Mouse (Mus musculus) heart, postnatal 0 days (tissue): Measurements from ENCODE around the gene Abl2. TPM values are rescaled to one million over a fixed set of nuclear protein-coding genes. Genes with fewer than 3 reads are reported as not detected.
A peak's percentile ranks its signal among the peaks of the same experiment; 100 is the strongest.

Experiments
- ATAC-seq: fragments of 200-750 bp; cut with Nextera tagmentation; 2 replicates; pipeline ENCODE4 v1.8.0; 2017; ENCODE audit warnings: low read depth, moderate number of reproducible peaks, moderate library complexity; ENCODE audit not compliant: insufficient read depth
- DNase-seq: peaks from one replicate; pipeline ENCODE4 v3.0.0-alpha.2; 2016; ENCODE audit warnings: low spot score
- H3K27ac ChIP-seq: fragments of 300-500 bp; sonication (generic); 2 replicates; pipeline ENCODE4 v1.5.1; 2014; ENCODE audit warnings: low read depth, mild to moderate bottlenecking
- H3K27me3 ChIP-seq: fragments of 300-500 bp; sonication (generic); 2 replicates; pipeline ENCODE4 v1.6.1; 2014; ENCODE audit warnings: low read length, mixed read lengths; ENCODE audit not compliant: control insufficient read depth, insufficient read depth
- H3K36me3 ChIP-seq: fragments of 300-500 bp; sonication (generic); replicated peaks from 2 replicates; pipeline ENCODE4 v1.6.1; 2014; ENCODE audit warnings: low read length, mixed read lengths; ENCODE audit not compliant: control insufficient read depth, insufficient read depth
- H3K4me1 ChIP-seq: fragments of 300-500 bp; sonication (generic); 2 replicates; pipeline ENCODE4 v1.6.1; 2014; ENCODE audit warnings: antibody characterized with exemption; ENCODE audit not compliant: control insufficient read depth, insufficient read depth
- H3K4me2 ChIP-seq: fragments of 300-500 bp; sonication (generic); 2 replicates; pipeline ENCODE4 v1.6.1; 2014; ENCODE audit warnings: low read depth, mild to moderate bottlenecking, low read length, moderate library complexity
- H3K4me3 ChIP-seq: fragments of 300-500 bp; sonication (generic); 2 replicates; pipeline ENCODE4 v1.5.1; 2014; ENCODE audit warnings: low read depth, low read length
- H3K9ac ChIP-seq: fragments of 300-500 bp; sonication (generic); replicated peaks from 2 replicates; pipeline ENCODE4 v1.6.1; 2014; ENCODE audit warnings: low read depth, low read length, mixed read lengths
- H3K9me3 ChIP-seq: fragments of 300-500 bp; sonication (generic); replicated peaks from 2 replicates; pipeline ENCODE4 v1.6.1; 2016; ENCODE audit warnings: low read length; ENCODE audit not compliant: control insufficient read depth
- CTCF ChIP-seq: IDR thresholded peaks from 2 replicates; pipeline ENCODE4 v1.5.1; 2016; ENCODE audit warnings: antibody characterized with exemption, control low read depth, low read depth
- EP300 ChIP-seq: IDR thresholded peaks from 2 replicates; pipeline ENCODE4 v1.6.1; 2016; ENCODE audit warnings: antibody characterized with exemption, low read depth
- WGBS: fragments of 180-500 bp; shearing (Covaris S2); extraction: QIAGEN DNeasy Blood & Tissue Kit; methylation state at CpG from one replicate; pipeline ENCODE4 v1.1.7; 2014; 5-methylcytosine and 5-hydroxymethylcytosine counted together
- polyA plus RNA-seq: library from polyadenylated mRNA; unstranded; fragments of >200 nt; fragmentation: Nextera tagmentation; extraction: Ambion mirVana; gene quantifications from 2 replicates; pipeline ENCODE4 v1.2.1, GENCODE M21; 2015
- total RNA-seq: library from RNA; depleted of rRNA; stranded (reverse); fragments of >200 nt; gene quantifications from 2 replicates; pipeline ENCODE4 v1.2.3, GENCODE M21; 2014; ENCODE audit warnings: low replicate concordance

Abl2 gene
- total and polyA plus RNA-seq, 2 experiments from 2014 or later = 2.0 to 12.9 TPM

DNA sequence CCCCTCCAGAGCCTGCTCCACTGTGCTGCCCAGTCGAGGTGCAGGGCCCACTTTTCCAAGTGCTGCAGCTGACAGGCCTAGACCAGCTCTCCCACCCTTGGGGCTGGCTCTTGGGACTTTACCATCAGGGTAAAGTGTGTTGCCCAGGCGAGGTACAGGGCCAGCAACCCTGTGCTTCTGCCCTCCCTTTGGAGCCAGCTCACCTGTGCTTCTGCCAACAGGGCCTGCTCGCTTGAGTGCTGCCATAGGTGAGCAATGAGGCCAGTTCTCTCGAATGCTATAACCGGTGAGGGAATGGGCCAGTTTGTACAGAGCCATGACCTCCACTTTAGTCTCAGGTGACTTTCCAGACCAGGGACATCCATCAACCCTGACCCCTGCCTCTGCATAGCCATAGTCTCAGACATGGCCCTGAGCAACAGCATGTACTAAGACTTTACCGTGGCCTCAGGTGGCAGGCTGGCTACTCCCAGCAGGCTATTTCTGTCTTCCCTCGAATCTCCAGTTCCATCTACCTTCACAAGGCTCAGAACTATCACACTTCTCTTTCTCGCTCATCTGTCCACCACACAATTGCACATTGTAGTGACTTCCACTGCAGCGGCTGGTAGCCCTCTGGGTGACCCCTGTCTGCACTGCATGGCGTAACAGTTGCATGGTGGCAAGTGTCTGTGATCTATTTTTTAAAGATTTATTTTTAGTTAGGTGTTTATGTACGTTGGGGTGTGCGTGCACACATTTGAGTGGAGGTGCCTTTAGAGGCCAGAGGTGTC lies 46.7 kb downstream of the Abl2 start:
- ATAC-seq (no peak), DNase-seq (no peak)
- no peak overlapping the region for H3K9ac ChIP-seq
- TF ChIP-seq CTCF = no peak
- TF ChIP-seq EP300 = no peak
- H3K27ac ChIP-seq = no peak overlapping the region
- no peaks in the 10 kb centered on the region for H3K36me3 ChIP-seq
- H3K4me2 ChIP-seq = no peak overlapping the region
- no peak overlapping the region for H3K4me3 ChIP-seq
- WGBS = 56% methylated on average over 12 of the region's 12 CpGs
- no peaks in the 10 kb centered on the region for H3K27me3 ChIP-seq
- no peaks in the 10 kb centered on the region for H3K9me3 ChIP-seq
- peaks cover 11% of the 10 kb centered on the region; the same call in 1 of the 2 replicates for H3K4me1 ChIP-seq

DNA sequence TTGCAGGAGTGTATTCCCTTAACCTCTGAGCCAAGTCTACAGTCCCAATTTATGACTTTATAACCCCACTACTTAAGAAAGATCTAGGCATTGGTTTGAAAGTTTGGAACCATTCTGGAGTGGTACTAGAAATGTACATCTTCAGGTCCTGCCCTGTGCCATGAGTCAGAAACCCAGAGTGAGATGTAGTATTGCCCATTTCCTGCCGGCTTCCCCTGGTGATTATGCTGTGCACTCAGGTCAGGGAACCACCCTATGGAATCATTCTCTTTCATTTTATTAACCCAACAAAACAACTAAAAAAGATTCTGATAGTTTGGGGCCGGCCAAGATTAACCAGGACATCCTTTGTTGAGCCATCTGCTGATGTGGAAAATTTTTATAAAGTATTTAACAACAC lies 47.4 kb downstream of the Abl2 start:
- TF ChIP-seq CTCF = no peak
- no peak for TF ChIP-seq EP300
- no peak for DNase-seq
- Histone ChIP-seq H3K9me3 (no peaks in the 10 kb centered on the region), H3K27me3 (no peaks in the 10 kb centered on the region), H3K36me3 (no peaks in the 10 kb centered on the region), H3K4me1 (peaks cover 11% of the 10 kb centered on the region; the same call in 1 of the 2 replicates), H3K4me2 (no peak overlapping the region), H3K4me3 (no peak overlapping the region), H3K9ac (no peak overlapping the region), H3K27ac (no peak overlapping the region)
- WGBS = 78% methylated on average over 2 of the region's 2 CpGs
- no peak for ATAC-seq

DNA sequence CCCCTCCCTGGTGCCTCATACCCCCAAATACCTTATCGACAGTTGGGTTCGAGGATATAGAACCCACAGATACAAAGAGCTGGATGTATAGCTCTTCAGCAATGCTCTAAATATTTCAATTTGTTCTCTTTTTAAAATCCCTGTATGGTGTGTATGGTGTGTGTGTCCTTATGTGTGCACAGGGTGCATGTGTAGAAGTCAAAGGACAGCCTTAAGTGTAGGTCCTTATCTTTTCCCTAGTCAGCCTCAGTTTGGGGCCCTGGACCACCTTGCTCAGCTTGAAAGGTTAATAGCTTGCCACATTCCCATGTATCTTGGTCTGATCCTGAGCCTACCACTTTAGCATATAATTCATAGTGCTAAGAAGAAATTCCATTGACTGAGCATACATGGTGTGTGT lies 49.9 kb downstream of the Abl2 start:
- Histone ChIP-seq H3K27me3 (no peaks in the 10 kb centered on the region), H3K9me3 (no peaks in the 10 kb centered on the region), H3K9ac (no peak overlapping the region), H3K4me3 (no peak overlapping the region), H3K36me3 (no peaks in the 10 kb centered on the region), H3K27ac (no peak overlapping the region), H3K4me1 (peaks cover 11% of the 10 kb centered on the region; the same call in 1 of the 2 replicates), H3K4me2 (no peak overlapping the region)
- DNase-seq (no peak), ATAC-seq (no peak)
- TF ChIP-seq EP300 (no peak), CTCF (no peak)
- 86% methylated on average over 2 of the region's 2 CpGs for WGBS

DNA sequence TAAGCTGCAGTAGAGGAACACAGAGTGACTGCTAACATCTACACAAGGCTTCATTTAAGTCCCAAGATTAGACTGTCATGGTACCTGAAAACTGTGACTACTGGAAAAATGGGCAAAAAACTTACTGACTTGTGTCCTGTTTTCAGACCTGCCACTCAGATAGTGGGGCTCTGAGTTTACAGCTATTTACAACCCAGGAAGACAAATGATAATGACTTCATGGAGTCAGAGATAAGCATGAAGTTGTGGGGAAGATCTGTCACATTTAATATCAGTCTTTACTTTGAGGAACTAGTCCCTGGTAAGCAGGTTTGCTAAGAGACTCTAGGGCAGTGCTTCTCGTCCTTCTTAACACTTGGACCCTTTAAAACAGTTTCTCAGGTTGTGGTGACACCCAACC lies 51.7 kb downstream of the Abl2 start:
- no peak for DNase-seq
- H3K4me1 ChIP-seq = peaks cover 21% of the 10 kb centered on the region
- H3K27ac ChIP-seq = no peak overlapping the region
- H3K9ac ChIP-seq = no peak overlapping the region
- WGBS = 92% methylated on average over 1 of the region's 1 CpGs
- H3K4me3 ChIP-seq = no peak overlapping the region
- TF ChIP-seq EP300 (no peak), CTCF (no peak)
- H3K36me3 ChIP-seq = no peaks in the 10 kb centered on the region
- H3K9me3 ChIP-seq = no peaks in the 10 kb centered on the region
- no peak for ATAC-seq
- no peaks in the 10 kb centered on the region for H3K27me3 ChIP-seq
- H3K4me2 ChIP-seq = no peak overlapping the region

DNA sequence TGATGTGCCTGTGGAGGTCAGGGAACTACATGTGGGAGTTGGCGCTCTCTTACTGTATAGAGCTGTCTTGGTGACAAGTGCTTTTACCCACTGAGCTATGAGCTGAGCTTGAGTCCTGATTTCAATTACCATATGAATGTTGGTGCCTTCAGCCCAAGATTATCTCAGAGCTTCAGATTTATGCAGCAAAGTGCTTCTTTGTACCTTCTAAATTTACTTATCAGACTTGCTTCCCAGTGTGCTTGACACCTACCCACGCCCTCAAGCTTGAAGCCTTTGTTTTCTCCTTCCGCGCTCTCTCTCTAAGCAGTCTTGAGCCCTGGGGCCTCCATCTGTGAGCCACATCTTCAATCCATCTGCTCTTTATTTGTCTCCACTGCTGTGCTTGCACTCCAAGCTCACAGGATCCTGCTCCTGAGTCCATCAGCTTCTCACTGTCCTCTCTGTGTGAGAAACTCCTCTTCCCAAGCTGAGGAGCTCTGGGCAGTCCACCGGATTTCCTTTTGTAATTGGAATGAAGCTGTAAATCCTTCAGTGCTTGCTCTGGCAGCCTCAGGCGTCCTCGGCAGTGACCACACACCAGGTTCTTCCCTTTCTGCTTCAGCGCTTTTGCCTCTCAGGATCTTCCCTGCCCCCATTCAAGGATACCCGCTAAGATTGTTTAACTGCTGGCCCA lies 55.4 kb downstream of the Abl2 start:
- Histone ChIP-seq H3K27ac (peak overlapping the region; percentile 73), H3K27me3 (no peaks in the 10 kb centered on the region), H3K9me3 (no peaks in the 10 kb centered on the region), H3K4me2 (peak overlapping the region; percentile 2; the same call in 1 of the 2 replicates), H3K36me3 (no peaks in the 10 kb centered on the region), H3K4me3 (no peak overlapping the region), H3K9ac (no peak overlapping the region), H3K4me1 (peaks cover 37% of the 10 kb centered on the region)
- TF ChIP-seq EP300 (no peak), CTCF (no peak)
- 37% methylated on average over 9 of the region's 9 CpGs for WGBS
- peak; percentile 30 for DNase-seq
- ATAC-seq = no peak; the same call in 1 of the 2 replicates

DNA sequence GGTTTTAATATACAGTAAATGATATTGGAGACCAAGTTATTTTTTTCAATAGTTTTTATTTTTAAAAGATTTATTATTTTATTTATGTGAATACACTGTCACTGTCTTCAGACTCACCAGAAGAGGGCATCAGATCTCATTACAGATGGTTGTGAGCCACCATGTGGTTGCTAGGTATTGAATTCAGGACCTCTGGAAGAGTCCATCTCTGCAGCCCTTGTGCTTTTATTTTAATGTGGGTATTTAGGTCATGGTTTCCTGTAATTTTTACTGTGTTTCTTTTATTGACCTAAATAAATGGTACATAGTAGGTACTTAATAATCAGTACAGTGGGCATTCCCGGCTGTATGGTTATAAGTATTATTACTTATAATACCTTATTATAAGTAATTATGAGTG lies 56.1 kb downstream of the Abl2 start:
- peaks cover 37% of the 10 kb centered on the region for H3K4me1 ChIP-seq
- no peak for DNase-seq
- H3K27ac ChIP-seq = peak overlapping the region; percentile 78
- H3K27me3 ChIP-seq = no peaks in the 10 kb centered on the region
- no peak overlapping the region for H3K9ac ChIP-seq
- H3K4me3 ChIP-seq = no peak overlapping the region
- H3K36me3 ChIP-seq = no peaks in the 10 kb centered on the region
- TF ChIP-seq EP300 (no peak), CTCF (peak; percentile 42)
- 89% methylated on average over 1 of the region's 1 CpGs for WGBS
- ATAC-seq = no peak
- no peaks in the 10 kb centered on the region for H3K9me3 ChIP-seq
- no peak overlapping the region for H3K4me2 ChIP-seq
